Mouse (Mus musculus): ENCODE data around the gene Urb1. TPM values are rescaled to one million over a fixed set of nuclear protein-coding genes. Genes with fewer than 3 reads are reported as not detected.

Urb1 gene
- polyA plus RNA-seq, 1 experiment from 2014 or later = 10.0 TPM

DNA sequence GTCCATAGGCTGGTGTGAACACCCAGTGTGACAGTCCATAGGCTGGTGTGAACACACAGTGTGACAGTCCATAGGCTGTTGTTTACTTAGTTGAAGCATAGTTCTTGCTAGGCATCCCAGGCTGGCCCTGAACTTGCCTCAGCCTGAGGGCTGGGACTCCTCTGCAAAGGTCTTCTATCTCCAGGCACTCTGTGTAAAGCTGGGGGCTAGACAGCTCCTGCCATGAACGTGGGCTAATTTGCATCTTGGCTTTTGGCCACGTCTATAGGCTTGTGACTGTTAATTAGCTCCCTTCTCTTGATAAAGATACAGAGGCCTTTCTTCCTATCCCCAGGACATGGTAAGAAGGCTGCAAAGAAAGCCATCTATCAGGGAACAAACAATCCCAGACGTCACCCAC lies 50.9 kb downstream of the Urb1 start:
- 18% methylated on average over 3 of the region's 3 CpGs for WGBS
- H3K4me1 ChIP-seq = no peaks in the 10 kb centered on the region
- no peak overlapping the region for H3K4me3 ChIP-seq
- H3K36me3 ChIP-seq = peaks cover 42% of the 10 kb centered on the region
- no peak overlapping the region for H3K4me2 ChIP-seq (replicated peaks)
- H3K27me3 ChIP-seq = no peaks in the 10 kb centered on the region
- no peak overlapping the region for H3K9ac ChIP-seq (replicated peaks)
- H3K27ac ChIP-seq (replicated peaks) = no peak overlapping the region
- ATAC-seq (replicated peaks) = no peak
- no peaks in the 10 kb centered on the region for H3K9me3 ChIP-seq

DNA sequence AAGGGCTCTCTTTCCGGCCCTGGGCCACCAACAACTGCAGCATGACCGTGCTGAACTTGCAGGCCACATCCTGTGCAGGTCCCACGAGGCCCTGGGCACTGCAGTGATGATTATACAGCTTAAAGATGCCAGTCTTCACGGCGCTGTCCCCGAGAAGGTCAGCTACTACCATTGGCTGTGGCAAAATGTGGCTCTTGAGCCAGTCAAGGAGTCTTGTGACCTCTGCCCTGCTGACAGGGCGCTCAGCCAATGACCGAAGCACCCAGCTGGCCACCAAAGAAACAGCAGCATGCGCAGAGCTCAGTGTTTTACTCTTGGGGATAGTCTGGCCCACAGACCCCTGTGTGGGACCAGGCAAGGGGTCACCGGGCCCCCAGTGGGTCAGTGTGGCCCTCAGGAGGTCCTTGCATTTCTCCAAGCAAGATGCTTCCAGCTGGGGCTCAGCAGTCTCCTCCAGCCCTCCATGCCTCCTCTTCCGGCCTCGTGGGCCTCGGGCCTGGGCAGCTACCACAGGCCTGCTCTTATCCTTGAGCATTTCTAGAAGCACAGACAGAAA lies 56.7 kb downstream of the Urb1 start:
- Histone ChIP-seq H3K4me2 (replicated peaks) (no peak overlapping the region), H3K4me3 (no peak overlapping the region), H3K9ac (replicated peaks) (no peak overlapping the region), H3K27ac (replicated peaks) (no peak overlapping the region), H3K4me1 (no peaks in the 10 kb centered on the region), H3K27me3 (no peaks in the 10 kb centered on the region), H3K36me3 (peaks cover 42% of the 10 kb centered on the region), H3K9me3 (no peaks in the 10 kb centered on the region)
- ATAC-seq (replicated peaks) = no peak
- WGBS = 94% methylated on average over 13 of the region's 13 CpGs

DNA sequence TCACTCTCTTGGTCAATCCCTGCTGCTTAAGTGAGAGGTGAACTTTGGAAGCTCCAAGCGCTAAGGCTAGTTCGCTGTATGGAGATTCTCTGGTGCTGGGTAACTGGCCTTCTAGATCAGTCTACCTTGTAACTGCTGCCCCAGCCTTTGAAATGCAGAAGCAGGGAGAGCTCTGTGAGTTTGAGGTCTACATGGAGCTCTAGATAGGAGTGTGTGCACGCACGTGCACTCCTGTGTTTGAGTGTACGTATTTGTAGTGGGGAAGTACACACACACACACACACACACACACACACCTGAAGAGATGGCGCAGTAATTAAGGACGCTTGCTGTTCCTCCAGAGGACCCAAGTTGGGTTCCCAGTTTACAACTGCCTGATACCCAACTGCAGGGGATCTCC lies 62.0 kb downstream of the Urb1 start:
- Histone ChIP-seq H3K9ac (replicated peaks) (no peak overlapping the region), H3K27me3 (no peaks in the 10 kb centered on the region), H3K9me3 (no peaks in the 10 kb centered on the region), H3K4me2 (replicated peaks) (no peak overlapping the region), H3K4me3 (no peak overlapping the region), H3K4me1 (no peaks in the 10 kb centered on the region), H3K27ac (replicated peaks) (no peak overlapping the region), H3K36me3 (peaks cover 6% of the 10 kb centered on the region)
- 97% methylated on average over 7 of the region's 7 CpGs for whole genome bisulfite sequencing
- no peak for ATAC-seq (replicated peaks)

DNA sequence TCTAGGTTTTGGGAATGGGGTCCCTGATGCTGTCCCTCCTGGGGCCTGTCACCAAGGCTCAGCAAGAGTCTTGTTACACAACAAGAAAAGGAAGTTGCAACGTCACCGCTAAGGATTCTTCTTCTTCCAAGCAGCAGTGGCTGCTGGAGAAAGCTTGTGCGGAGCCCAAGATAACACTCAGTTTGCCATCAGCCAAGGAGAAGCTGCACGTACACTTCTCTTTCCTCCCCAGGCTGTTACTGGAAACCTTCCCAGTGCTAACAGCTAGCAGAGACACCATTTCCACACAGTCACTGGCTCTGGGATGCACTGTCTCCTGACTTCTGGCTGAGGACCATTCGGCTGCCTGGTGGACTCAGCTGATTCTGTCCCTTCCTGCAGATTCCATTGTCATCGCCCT lies 63.1 kb downstream of the Urb1 start:
- no peak for ATAC-seq (replicated peaks)
- Histone ChIP-seq H3K9ac (replicated peaks) (no peak overlapping the region), H3K4me1 (no peaks in the 10 kb centered on the region), H3K27ac (replicated peaks) (no peak overlapping the region), H3K4me2 (replicated peaks) (no peak overlapping the region), H3K9me3 (no peaks in the 10 kb centered on the region), H3K4me3 (no peak overlapping the region), H3K36me3 (peaks cover 4% of the 10 kb centered on the region; the same call in 1 of the 2 replicates), H3K27me3 (no peaks in the 10 kb centered on the region)
- 84% methylated on average over 6 of the region's 6 CpGs for WGBS

DNA sequence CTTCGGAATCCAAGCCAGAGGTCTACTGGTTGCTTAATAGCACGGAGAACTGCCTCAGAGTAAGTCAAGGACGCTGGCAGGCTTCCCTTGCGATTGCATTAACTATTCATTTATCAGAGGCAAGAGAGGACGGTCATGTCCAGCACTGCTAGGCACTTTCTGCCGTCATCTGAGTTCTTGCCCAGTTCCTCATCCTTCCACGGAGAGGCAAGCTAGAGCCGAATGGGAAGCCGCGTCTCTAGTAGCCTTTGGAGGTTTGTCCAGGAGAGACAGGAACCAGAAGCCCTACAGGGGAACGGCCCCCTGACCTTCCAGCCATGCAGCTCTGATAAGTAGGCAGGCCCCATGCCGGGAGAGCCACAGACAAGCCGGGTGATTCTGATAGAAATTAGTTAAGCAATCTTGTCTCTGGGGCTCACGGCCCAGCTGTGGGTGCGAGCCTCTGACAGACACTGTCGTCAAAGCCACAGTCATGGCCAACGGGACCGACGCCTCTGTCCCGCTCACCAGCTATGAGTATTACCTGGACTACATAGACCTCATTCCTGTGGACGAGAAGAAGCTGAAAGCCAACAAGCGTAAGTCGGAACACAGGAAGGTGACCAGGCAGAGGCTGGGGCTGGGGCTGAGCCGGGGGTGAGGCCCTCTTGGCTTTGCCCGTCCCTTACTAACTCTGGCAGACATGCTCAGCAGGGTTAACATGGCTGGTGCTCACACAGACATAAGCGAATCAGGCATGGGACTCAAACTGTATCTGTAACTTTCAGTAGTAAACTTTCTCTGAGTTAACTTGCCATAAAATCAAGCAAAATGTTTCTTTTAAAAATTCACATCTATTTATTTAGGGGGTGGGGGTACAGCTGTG lies 71.9 kb downstream of the Urb1 start, which contains the start of gene Mrap:
Gene Mrap, plus strand, starts transcription at position 116 of the 865 bp plus-strand sequence.
- no peaks in the 10 kb centered on the region for H3K36me3 ChIP-seq
- WGBS = 88% methylated on average over 26 of the region's 26 CpGs
- H3K4me3 ChIP-seq = no peak within 1 kb of the TSS
- no peak within 1 kb of the TSS for H3K4me2 ChIP-seq (replicated peaks)
- H3K4me1 ChIP-seq = no peaks in the 10 kb centered on the region
- H3K27ac ChIP-seq (replicated peaks) = no peak within 1 kb of the TSS
- ATAC-seq (replicated peaks) = no peak
- H3K27me3 ChIP-seq = no peaks in the 10 kb centered on the region
- no peaks in the 10 kb centered on the region for H3K9me3 ChIP-seq
- H3K9ac ChIP-seq (replicated peaks) = no peak within 1 kb of the TSS

DNA sequence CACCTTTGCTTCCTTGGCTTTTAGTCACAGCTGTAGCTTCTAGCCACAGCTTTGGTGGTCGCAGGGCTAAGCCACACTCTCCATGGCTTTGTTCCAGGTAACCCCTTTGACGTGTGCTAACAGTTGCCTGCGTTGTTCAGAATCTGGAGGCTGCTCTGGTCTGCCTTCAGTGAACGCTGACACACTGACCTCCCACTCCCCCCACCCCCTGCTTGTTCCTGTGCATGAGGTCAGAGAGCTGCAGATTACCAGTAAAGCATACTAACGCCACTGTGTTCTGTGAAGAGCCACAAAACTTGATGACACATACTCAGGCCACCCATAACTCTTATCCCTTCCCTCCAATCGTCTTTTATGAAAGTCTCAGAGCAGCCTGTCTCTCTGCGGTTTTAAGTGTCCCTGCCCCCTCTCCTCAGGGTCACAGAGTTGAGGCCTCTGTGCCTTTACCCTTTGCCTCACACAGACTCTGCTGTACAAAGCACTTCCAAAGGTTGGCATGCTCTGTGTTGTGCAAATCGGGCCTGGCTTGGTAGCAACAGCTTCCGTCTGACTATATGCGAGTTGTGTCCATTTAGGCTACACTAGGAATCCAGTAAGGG lies 73.4 kb downstream of the Urb1 start:
- Histone ChIP-seq H3K4me2 (replicated peaks) (no peak overlapping the region), H3K9me3 (no peaks in the 10 kb centered on the region), H3K9ac (replicated peaks) (no peak overlapping the region), H3K36me3 (no peaks in the 10 kb centered on the region), H3K4me3 (no peak overlapping the region), H3K27me3 (no peaks in the 10 kb centered on the region), H3K4me1 (no peaks in the 10 kb centered on the region), H3K27ac (replicated peaks) (no peak overlapping the region)
- WGBS = 77% methylated on average over 10 of the region's 10 CpGs
- no peak for ATAC-seq (replicated peaks)

DNA sequence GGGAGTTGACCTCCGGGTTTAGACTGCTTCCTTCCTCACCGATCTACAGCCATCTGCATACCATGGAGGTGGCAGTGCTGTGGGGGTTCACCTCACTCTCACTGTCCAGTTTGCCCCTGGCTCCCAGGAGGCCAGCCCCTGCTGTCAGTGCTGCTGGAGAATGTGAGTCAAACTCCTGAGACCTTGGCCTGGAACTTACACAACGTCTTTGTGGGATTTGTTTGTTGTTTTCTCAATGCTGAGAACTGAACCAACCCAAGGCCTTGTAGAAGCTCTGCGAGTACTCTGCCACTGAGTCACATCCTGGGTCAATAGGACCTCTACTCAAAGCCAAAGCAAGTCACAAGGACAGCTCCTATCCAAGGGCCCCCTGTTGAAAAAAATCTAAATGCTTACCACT lies 74.6 kb downstream of the Urb1 start:
- H3K27ac ChIP-seq (replicated peaks) = no peak overlapping the region
- no peak overlapping the region for H3K9ac ChIP-seq (replicated peaks)
- H3K9me3 ChIP-seq = no peaks in the 10 kb centered on the region; the same call in 1 of the 2 replicates
- no peaks in the 10 kb centered on the region for H3K27me3 ChIP-seq
- H3K36me3 ChIP-seq = no peaks in the 10 kb centered on the region
- H3K4me1 ChIP-seq = no peaks in the 10 kb centered on the region
- H3K4me3 ChIP-seq = no peak overlapping the region
- no peak overlapping the region for H3K4me2 ChIP-seq (replicated peaks)
- 74% methylated on average over 4 of the region's 4 CpGs for WGBS
- ATAC-seq (replicated peaks) = no peak

DNA sequence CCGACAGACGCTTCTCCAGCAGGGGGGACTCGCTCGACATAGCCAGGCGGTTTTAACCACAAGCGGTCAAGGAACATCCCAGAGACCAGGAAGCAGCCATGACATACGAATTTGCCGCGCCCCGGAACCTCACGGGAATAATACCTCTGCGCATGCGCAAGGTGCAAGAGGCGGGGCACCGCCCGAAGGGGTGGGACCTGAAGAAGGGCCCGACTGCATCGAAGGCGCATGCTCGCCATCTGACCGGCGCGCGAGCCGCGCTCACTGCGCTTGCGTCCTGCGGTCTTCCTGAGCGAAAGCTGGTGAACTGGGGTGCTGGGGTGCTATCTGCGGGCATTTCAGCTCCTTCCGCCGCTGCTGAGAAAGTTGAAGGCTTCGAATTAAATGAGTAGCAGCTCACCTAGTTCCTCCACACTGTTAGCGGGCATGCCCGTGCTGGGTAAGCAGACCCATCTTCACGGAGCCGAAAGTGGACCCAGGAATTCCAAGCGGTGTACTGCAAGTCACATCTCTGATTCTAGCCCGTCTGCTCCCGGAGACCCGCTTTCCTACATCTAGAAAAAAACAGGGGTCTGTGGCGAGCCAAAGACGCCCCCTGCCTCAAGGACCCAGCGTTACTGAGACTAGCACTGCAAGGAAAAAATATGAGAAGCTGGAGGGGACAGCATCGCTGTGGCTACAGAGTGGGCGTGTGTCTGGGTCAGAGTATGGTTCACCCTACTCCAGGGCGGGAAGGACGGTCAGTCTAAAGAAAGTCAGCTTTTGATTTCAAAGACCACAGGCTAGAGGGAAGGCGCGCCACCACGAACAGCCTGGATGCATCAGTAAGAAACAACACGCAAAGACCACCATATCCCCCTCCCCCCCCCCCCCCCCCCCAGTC lies 82.7 kb downstream of the Urb1 start, which contains the start of gene Mis18a:
Gene Mis18a, minus strand, starts transcription at position 172 of the 883 bp plus-strand sequence.
- H3K9me3 ChIP-seq = no peaks in the 10 kb centered on the region; the same call in 1 of the 2 replicates
- H3K4me3 ChIP-seq = peak within 1 kb of the TSS; percentile 91
- H3K27me3 ChIP-seq = no peaks in the 10 kb centered on the region
- H3K4me2 ChIP-seq (replicated peaks) = peak within 1 kb of the TSS; percentile 99
- H3K27ac ChIP-seq (replicated peaks) = peak within 1 kb of the TSS; percentile 87
- WGBS = 1% methylated on average over 53 of the region's 53 CpGs
- H3K9ac ChIP-seq (replicated peaks) = peak within 1 kb of the TSS; percentile 74
- no peaks in the 10 kb centered on the region for H3K36me3 ChIP-seq
- ATAC-seq (replicated peaks) = peak; percentile 97
- peaks cover 15% of the 10 kb centered on the region for H3K4me1 ChIP-seq

DNA sequence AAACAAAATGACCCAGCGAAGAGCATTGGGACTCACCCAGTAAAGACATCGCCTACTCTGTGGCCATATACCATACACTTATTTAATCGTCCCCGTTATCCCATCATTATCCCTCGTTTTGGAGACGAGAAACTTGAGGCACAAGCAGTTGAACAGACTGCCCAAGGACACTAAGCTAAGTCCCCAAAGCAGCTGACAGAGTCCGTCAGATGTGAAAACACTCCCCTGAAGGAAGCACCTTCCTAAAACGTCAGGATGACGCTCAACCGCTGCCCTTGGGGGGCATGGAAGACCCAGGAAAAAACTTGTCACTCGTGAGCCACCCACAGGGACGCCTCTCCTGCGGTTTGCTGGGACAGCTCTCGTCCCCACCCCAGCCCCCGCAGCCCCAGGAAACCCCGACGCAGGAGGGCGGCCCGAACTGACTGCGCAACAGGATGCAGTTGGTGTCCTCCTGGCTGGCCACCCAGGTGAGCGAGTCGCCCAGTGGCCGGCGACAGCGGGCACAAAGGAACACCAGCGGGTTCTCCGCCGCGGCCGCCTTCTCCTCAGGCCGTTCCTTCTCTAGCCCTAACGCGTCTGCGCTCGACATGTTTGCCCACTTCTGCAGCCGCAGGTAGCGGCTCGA lies 83.5 kb downstream of the Urb1 start:
- Histone ChIP-seq H3K4me2 (replicated peaks) (peak overlapping the region; percentile 99), H3K27me3 (no peaks in the 10 kb centered on the region), H3K4me3 (peak overlapping the region; percentile 91), H3K36me3 (no peaks in the 10 kb centered on the region), H3K4me1 (peaks cover 15% of the 10 kb centered on the region), H3K9me3 (no peaks in the 10 kb centered on the region; the same call in 1 of the 2 replicates), H3K27ac (replicated peaks) (no peak overlapping the region; the same call in 1 of the 2 replicates), H3K9ac (replicated peaks) (peak overlapping the region; percentile 69)
- WGBS = 5% methylated on average over 38 of the region's 38 CpGs
- ATAC-seq (replicated peaks) = peak; percentile 67; the same call in 1 of the 2 replicates

DNA sequence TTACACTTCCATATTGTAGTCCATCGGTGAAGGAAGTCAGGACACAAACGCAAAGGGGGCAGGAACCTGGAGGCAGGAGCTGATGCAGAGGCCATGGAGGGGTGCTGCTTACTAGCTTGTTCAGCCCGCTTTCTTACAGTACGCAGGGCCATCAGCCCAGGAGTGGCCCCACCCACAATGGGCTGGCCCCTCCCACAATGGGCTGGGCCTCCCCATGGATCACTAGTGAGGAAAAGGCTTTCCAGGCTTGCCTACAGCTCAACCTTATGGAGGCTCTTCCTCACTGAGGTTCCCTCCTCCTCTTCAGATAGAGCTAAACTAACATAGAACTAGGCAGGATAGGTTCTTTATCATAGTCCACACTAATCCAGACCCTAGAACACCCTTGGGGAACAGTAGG lies 86.2 kb downstream of the Urb1 start:
- no peaks in the 10 kb centered on the region for H3K9me3 ChIP-seq
- no peak overlapping the region for H3K4me3 ChIP-seq
- peaks cover 11% of the 10 kb centered on the region; the same call in 1 of the 2 replicates for H3K36me3 ChIP-seq
- H3K9ac ChIP-seq (replicated peaks) = no peak overlapping the region
- H3K27me3 ChIP-seq = no peaks in the 10 kb centered on the region
- peaks cover 15% of the 10 kb centered on the region for H3K4me1 ChIP-seq
- H3K4me2 ChIP-seq (replicated peaks) = no peak overlapping the region
- 94% methylated on average over 4 of the region's 4 CpGs for WGBS
- no peak overlapping the region for H3K27ac ChIP-seq (replicated peaks)
- ATAC-seq (replicated peaks) = no peak

DNA sequence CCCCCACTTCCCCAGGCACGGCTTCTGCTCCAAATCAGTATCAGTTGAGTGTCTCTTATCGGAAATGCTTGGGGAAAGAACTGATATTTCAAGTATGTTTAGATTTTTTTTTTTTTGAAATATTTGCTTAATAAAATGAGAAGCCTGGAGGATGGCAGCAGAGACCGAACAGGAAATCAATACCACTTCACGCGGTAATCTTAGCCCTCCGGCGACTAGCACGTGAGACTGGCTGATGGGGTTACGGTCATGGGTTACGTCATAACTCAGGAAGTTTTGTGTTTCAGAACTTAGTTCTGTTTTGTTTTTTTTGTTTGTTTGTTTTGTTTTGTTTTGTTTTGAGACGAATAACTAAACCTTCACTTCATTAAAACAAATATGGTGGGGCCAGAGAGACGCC lies 99.9 kb downstream of the Urb1 start:
- no peaks in the 10 kb centered on the region for H3K9me3 ChIP-seq
- peak overlapping the region; percentile 29 for H3K9ac ChIP-seq (replicated peaks)
- H3K4me1 ChIP-seq = peaks cover 40% of the 10 kb centered on the region
- H3K4me3 ChIP-seq = peak overlapping the region; percentile 30
- peak overlapping the region; percentile 49 for H3K4me2 ChIP-seq (replicated peaks)
- H3K27ac ChIP-seq (replicated peaks) = peak overlapping the region; percentile 85
- ATAC-seq (replicated peaks) = no peak
- no peaks in the 10 kb centered on the region for H3K36me3 ChIP-seq
- H3K27me3 ChIP-seq = no peaks in the 10 kb centered on the region
- WGBS = 71% methylated on average over 12 of the region's 12 CpGs

Measured in forebrain, embryonic 15.5 days (tissue).